Mouse (Mus musculus) thymus, postnatal 4 days (tissue): ENCODE data around the gene Krtap13-1.
"Not testable (repeated sequence)": the region's sequence is repeated elsewhere in the genome, so short reads cannot be mapped to it uniquely, and the experiment has no call there.

Experiments used
- DNase-seq: peaks from one replicate; pipeline ENCODE4 v3.0.0; 2021

The Krtap13-1 gene

GRCm38 (mm10) chr16:88728812-88729275, at the start of gene Krtap13-1:
Krtap13-1 (plus strand) TSS chr16:88728862.
- no peak for DNase-seq

- no peak for DNase-seq
Measured at GRCm38 (mm10) chr16:88679099-88679498, 49.6 kb upstream of the Krtap13-1 start.

GRCm38 (mm10) chr16:88681282-88681681, 47.4 kb upstream of the Krtap13-1 start:
- no peak for DNase-seq

DNA sequence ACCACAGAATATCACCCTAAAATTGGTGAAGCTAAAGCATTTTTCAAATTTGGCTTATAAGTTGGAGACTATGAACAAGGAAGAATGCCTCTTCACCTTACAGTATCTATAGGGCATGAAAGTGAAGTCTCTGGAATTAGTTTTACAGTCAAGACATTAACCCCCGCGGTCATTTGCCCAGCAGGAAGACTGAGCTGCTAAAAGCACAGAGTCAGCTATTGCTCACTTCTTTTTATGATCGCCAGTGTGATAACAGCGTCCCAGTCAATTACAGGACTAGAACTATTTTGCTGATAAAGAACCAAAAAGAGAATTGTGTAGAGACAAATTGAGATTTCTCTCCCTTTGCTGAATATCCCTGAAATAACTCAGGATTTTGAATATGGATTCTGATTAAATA, 32.4 kb upstream of the Krtap13-1 start:
- no peak for DNase-seq

DNA sequence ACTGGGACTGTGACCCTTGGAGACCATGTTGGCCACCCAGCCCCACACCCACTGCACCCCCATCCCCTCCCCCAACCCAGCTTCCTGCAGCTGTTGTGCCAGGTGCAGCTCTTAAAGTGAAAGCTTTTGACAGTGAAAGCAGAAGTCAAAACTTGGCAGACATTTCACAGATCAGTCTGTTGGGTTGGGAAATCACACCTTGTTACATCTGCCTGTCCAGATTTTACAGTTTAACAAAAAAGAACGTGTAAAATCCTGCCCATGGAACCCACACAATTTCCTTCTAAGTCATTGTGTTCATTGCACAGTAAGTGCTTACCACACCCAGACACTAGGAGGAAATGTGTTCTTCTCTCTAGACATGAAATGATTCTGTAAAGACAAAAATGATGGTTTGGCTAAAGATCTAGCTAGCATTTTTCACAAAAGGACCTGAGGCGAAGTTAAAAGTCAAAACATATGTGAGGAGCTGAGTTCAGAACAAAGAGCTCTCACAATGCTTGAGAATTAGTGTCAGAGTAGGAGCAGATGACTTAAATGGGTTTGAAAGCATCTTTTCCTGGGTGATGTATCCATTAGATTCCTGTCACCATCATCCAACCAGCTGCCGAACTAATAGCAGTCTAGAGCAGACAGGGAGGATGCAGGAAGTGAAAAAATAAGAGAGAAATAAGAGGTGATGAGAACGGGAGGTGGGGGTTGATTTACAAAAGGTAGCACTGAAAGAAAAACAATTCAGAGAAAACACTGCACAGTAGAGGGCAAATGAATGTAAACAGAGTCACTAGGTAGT, 27.4 kb upstream of the Krtap13-1 start:
- DNase-seq, result peak; percentile 83

DNA sequence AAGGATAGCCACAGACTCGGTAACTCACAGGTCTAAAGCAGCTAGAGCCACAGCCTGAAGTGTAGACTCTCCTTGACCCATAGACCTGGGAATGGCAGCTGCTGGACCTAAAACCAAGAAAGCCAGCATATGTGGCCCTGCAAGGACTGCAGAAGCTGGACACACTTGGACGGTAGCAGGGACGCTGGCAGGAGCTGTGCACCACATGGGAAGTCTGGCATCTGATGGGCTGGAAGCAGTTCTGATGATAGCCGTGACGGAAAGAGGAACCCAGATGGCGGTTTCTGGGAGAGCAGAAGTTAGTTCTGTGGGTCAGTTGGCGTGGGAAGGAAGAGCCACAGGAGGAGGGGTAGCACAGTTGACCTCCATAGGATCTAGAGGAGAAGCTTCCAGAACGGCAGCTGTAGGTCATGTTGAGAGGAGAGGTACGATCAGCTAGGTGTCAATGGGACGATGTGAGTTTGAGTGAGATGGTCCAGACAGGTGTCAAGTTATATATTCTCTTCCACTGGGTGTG, 21.1 kb upstream of the Krtap13-1 start, which contains the start of gene 2310061N02Rik:
2310061N02Rik (minus strand) TSS at position 467 of the 517 bp plus-strand sequence.
- no peak for DNase-seq

- DNase-seq, result no peak
Measured at GRCm38 (mm10) chr16:88710757-88711156, 17.9 kb upstream of the Krtap13-1 start.

DNA sequence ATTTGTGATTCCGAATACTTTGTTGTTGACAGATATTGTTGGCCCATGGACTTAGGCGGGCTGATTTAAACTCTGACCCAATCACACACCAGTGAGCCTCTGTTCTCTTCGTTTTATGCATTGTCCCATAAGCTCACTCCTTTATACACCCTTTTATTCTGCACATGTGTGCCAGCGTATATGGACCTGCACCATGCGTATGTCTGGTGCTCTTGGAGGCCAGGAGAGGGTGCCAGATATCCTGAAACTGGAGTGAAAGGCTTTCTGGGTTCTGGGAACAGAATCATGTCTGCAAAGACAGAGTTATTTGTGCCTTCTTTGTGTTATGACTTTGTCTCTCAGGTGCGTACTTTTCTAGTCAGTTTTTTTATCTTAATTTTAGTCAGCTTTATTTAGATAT, 17.4 kb upstream of the Krtap13-1 start:
- no peak for DNase-seq

GRCm38 (mm10) chr16:88716549-88716948, 12.1 kb upstream of the Krtap13-1 start:
- no peak for DNase-seq

- DNase-seq, result no peak
Measured at GRCm38 (mm10) chr16:88720031-88720430, 8.6 kb upstream of the Krtap13-1 start.

GRCm38 (mm10) chr16:88735391-88735790, 6.7 kb downstream of the Krtap13-1 start:
- DNase-seq, result no peak

GRCm38 (mm10) chr16:88744750-88745340, 16.2 kb downstream of the Krtap13-1 start:
- DNase-seq, result no peak

- DNase-seq, result no peak
Measured at GRCm38 (mm10) chr16:88747943-88748342, 19.3 kb downstream of the Krtap13-1 start.

- DNase-seq, result not testable (repeated sequence)
Measured at GRCm38 (mm10) chr16:88751535-88751934, 22.9 kb downstream of the Krtap13-1 start, which contains the start of gene Krtap13. Krtap13 (minus strand) TSS chr16:88751635.

DNA sequence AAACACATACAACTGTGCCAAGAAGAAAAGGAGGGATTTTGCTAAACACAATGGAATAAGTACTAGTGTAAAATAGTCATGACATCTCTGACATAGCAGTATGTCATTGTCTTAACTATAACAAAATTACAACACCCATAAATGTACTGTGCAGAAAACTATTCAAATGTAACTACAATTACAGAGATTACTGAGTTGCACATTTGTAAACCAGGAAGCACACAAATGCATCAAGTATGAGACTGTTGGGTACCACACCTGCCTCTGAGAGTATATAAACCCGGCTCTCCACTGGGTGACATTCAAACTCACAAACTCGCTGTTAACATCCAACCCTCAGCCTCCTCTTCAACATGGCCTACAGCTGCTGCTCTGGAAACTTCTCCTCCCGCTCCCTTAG, 29.9 kb downstream of the Krtap13-1 start, which contains the start of gene 2310034C09Rik:
2310034C09Rik (plus strand) TSS at position 301 of the 400 bp plus-strand sequence.
- DNase-seq, result not testable (repeated sequence)

DNA sequence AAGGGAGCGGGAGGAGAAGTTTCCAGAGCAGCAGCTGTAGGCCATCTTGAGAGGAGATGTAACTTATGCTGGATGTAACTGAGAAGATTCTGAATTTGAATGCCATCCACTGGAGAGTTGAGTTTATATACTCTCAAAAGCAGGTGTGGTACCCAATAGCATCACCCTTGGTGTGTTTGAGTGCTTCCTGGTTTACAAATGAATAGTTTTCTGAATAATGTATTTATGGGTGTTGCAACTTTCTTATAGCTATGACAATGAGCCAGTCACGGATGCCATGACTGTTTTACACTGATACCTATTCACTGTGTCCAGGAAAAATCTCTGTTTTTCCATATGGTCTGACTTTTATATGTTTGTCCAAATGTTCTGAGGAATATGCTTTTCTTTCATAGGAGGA, 45.4 kb downstream of the Krtap13-1 start, which contains the start of gene 2310057N15Rik:
2310057N15Rik (minus strand) TSS at position 101 of the 400 bp plus-strand sequence.
- DNase-seq, result no peak

DNA sequence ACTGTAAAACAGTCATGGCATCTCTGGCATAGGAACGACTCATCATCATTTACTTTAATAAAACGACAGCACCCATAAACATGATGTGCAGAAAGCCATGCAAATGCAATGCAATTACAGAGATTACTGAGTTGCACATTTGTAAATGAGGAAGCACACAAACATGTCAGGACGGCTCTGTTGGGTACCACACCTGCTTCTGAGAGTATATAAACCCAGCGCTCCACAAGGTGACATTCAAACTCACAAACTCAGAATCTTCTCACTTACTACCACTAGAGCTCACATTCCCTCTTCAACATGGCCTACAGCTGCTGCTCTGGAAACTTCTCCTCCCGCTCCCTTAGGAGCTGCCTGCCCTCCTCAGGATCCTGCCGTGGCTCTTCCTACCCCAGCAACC, 48.9 kb downstream of the Krtap13-1 start, which contains the start of gene Gm5965:
Gm5965 (plus strand) TSS at position 301 of the 400 bp plus-strand sequence.
- no peak for DNase-seq
